Mouse (Mus musculus): ENCODE results near the gene Bcap31. TPM values are rescaled to one million over a fixed set of nuclear protein-coding genes. Genes with fewer than 3 reads are reported as not detected.

Gene Bcap31
- total RNA-seq, 1 experiment from 2014 or later: 191 TPM

DNA sequence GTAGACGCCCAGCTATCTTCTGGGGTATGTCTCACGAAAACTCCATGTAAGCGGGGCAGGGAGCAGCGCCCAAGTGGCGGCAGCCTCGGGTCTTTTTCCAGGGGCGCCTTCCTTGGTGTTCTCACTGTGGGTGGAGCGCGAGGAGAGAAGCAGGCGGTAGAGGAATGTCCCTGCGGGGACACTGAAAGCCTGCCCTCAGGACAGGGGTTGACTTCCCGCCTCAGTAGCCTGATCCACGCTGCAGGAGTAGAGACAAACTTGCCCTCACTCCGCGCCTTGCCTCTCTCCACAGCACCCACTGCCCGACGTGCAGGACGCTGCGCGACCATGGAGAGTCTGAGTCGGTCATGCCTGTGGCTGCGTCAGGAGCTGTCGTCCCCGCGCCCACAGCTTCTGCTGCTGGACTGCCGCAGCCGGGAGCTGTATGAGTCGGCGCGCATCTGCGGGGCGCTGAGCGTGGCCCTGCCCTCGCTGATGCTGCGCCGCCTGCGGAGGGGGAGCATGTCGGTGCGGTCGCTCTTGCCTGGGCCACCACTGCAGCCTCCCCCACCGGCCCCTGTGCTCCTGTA is 76.0 kb downstream of the Bcap31 start:
- no peak for ATAC-seq (ENCODE audit: extremely low read depth, insufficient number of reproducible peaks, low FRiP score, poor library complexity, severe bottlenecking)

DNA sequence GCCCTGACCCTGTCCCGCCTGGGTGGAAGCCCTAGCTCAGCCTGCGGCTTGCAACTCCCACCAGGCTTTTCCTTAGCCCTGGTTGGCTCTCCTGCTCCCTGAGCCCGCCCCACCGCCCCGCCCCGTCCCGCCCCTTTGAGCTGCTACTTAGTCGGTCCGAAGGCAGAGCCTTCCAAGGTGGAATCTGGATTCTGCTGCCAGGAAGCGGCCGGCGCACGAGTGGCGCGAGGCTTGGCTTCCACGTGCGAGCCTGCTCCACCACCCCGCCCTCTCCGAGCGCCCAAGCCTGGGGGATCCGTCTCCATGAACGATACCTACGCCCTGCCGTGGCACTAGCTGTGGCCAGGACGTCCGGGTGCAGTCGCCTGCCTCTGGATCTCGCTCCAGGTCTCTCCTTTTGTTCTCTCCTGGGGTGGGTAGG is 76.7 kb downstream of the Bcap31 start, which contains the start of gene Dusp9:
TSS of gene Dusp9 (plus strand) at position 165 of the 421 bp plus-strand sequence.
- no peak for ATAC-seq (ENCODE audit: extremely low read depth, insufficient number of reproducible peaks, low FRiP score, poor library complexity, severe bottlenecking)

DNA sequence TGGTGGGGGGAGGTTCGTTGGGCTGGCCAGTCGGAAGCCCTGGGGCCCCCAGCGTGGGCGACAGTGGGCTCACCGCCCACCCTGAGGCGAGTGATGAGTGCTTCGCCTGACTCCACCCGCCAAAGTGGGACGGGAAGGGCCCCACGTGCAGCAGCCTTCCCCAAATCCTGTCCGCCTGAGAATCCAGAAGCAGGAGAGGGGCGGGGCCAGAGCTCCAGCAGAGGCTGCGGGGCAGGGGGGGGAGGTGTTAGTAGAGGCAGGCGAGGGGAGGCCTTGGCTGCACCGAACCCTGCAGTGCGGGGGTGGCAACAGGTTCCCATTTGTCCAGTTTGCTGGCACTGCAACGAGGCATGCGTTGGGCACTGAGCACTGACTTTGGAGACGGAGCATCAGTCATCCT is 78.6 kb downstream of the Bcap31 start:
- no peak for ATAC-seq (ENCODE audit: extremely low read depth, insufficient number of reproducible peaks, low FRiP score, poor library complexity, severe bottlenecking)

Other genes with a start within 250 kb of the Bcap31 start
- not detected in 2 replicates for gene Bgn, start 232.6 kb downstream of the Bcap31 start, total RNA-seq (2017)
- not detected in 2 replicates for gene Atp2b3, start 213.1 kb downstream of the Bcap31 start, total RNA-seq (2017)
- gene Dusp9, start 76.8 kb downstream of the Bcap31 start, total RNA-seq (2017): not detected in 2 replicates
- gene Pnck, start 56.1 kb downstream of the Bcap31 start, total RNA-seq (2017): not detected in 2 replicates
- 0.25 TPM in 1 of 2 replicates, not detected in the other for gene Slc6a8, start 43.0 kb downstream of the Bcap31 start, total RNA-seq (2017)
- 29.6 and 31.7 TPM in 2 replicates for gene Abcd1, start 422 bp upstream of the Bcap31 start, total RNA-seq (2017)
- gene Plxnb3, start 40.9 kb upstream of the Bcap31 start, total RNA-seq (2017): 0.61 and 1.3 TPM in 2 replicates
- gene Srpk3, start 58.2 kb upstream of the Bcap31 start, total RNA-seq (2017): 117 and 120 TPM in 2 replicates
- gene Idh3g, start 70.7 kb upstream of the Bcap31 start, total RNA-seq (2017): 138 and 153 TPM in 2 replicates
- gene Ssr4, start 70.9 kb upstream of the Bcap31 start, total RNA-seq (2017): 73.1 and 84.8 TPM in 2 replicates
- gene Pdzd4, start 108.8 kb upstream of the Bcap31 start, total RNA-seq (2017): 0.61 and 0.93 TPM in 2 replicates
- 2.4 and 2.6 TPM in 2 replicates for gene Avpr2, start 175.9 kb upstream of the Bcap31 start, total RNA-seq (2017)
- 20.3 and 22.2 TPM in 2 replicates for gene L1cam, start 179.9 kb upstream of the Bcap31 start, total RNA-seq (2017)
- gene Arhgap4, start 205.7 kb upstream of the Bcap31 start, total RNA-seq (2017): 358 and 362 TPM in 2 replicates
- gene Naa10, start 205.8 kb upstream of the Bcap31 start, total RNA-seq (2017): 46.7 TPM in 2 replicates
- 6.5 and 7.0 TPM in 2 replicates for gene Renbp, start 214.7 kb upstream of the Bcap31 start, total RNA-seq (2017)

Data from neutrophil, adult 5-6 weeks (primary cell).